Mouse (Mus musculus): ENCODE results near the gene Primpol. TPM values are rescaled to one million over a fixed set of nuclear protein-coding genes. Genes with fewer than 3 reads are reported as not detected.

Primpol gene
- polyA plus RNA-seq, 1 experiment, result 2.8 TPM

- no peak for DNase-seq
- no peaks in the 10 kb centered on the region for H3K27me3 ChIP-seq (ENCODE audit: control insufficient read depth, insufficient read depth, low read length)
- WGBS, result 80% methylated on average over 19 of the region's 19 CpGs
- no peak overlapping the region for H3K4me3 ChIP-seq (replicated peaks; ENCODE audit: insufficient read depth, low read depth, low read length)
- TF ChIP-seq CTCF (IDR thresholded peaks at IDR 0.05; ENCODE audit: borderline replicate concordance, insufficient read depth, low read depth, low read length) (no peak), POLR2A (IDR thresholded peaks at IDR 0.05; ENCODE audit: borderline replicate concordance, insufficient read depth, low read length) (no peak)
- H3K27ac ChIP-seq (ENCODE audit: insufficient read depth, low read length), result no peak overlapping the region
- H3K4me1 ChIP-seq (ENCODE audit: control insufficient read depth, insufficient read depth, low read length), result no peaks in the 10 kb centered on the region
Observed at GRCm38 (mm10) chr8:46569659-46570441, 47.2 kb downstream of the Primpol start.

GRCm38 (mm10) chr8:46568942-46569341 is 48.1 kb downstream of the Primpol start:
- H3K27me3 ChIP-seq (ENCODE audit: control insufficient read depth, insufficient read depth, low read length), result no peaks in the 10 kb centered on the region
- WGBS, result 77% methylated on average over 2 of the region's 2 CpGs
- no peak overlapping the region for H3K4me3 ChIP-seq (replicated peaks; ENCODE audit: insufficient read depth, low read depth, low read length)
- no peaks in the 10 kb centered on the region for H3K4me1 ChIP-seq (ENCODE audit: control insufficient read depth, insufficient read depth, low read length)
- DNase-seq, result no peak
- TF ChIP-seq CTCF (IDR thresholded peaks at IDR 0.05; ENCODE audit: borderline replicate concordance, insufficient read depth, low read depth, low read length), result peak; percentile 5; the same call in 1 of the 2 replicates
- no peak for TF ChIP-seq POLR2A (IDR thresholded peaks at IDR 0.05; ENCODE audit: borderline replicate concordance, insufficient read depth, low read length)
- H3K27ac ChIP-seq (ENCODE audit: insufficient read depth, low read length), result no peak overlapping the region

- DNase-seq, result no peak
- WGBS, result 92% methylated on average over 8 of the region's 8 CpGs
- no peak overlapping the region for H3K27ac ChIP-seq (ENCODE audit: insufficient read depth, low read length)
- H3K27me3 ChIP-seq (ENCODE audit: control insufficient read depth, insufficient read depth, low read length), result no peaks in the 10 kb centered on the region
- H3K4me3 ChIP-seq (replicated peaks; ENCODE audit: insufficient read depth, low read depth, low read length), result no peak overlapping the region
- no peaks in the 10 kb centered on the region for H3K4me1 ChIP-seq (ENCODE audit: control insufficient read depth, insufficient read depth, low read length)
- no peak for TF ChIP-seq CTCF (IDR thresholded peaks at IDR 0.05; ENCODE audit: borderline replicate concordance, insufficient read depth, low read depth, low read length)
Observed at GRCm38 (mm10) chr8:46567946-46568345, 49.1 kb downstream of the Primpol start.

- WGBS, result 45% methylated on average over 7 of the region's 7 CpGs
- no peak overlapping the region for H3K27ac ChIP-seq (ENCODE audit: insufficient read depth, low read length)
- TF ChIP-seq POLR2A (IDR thresholded peaks at IDR 0.05; ENCODE audit: borderline replicate concordance, insufficient read depth, low read length) (no peak), CTCF (IDR thresholded peaks at IDR 0.05; ENCODE audit: borderline replicate concordance, insufficient read depth, low read depth, low read length) (no peak)
- no peaks in the 10 kb centered on the region for H3K27me3 ChIP-seq (ENCODE audit: control insufficient read depth, insufficient read depth, low read length)
- H3K4me1 ChIP-seq (ENCODE audit: control insufficient read depth, insufficient read depth, low read length), result no peaks in the 10 kb centered on the region
- H3K4me3 ChIP-seq (replicated peaks; ENCODE audit: insufficient read depth, low read depth, low read length), result no peak overlapping the region
- no peak for DNase-seq
Observed at GRCm38 (mm10) chr8:46566914-46567529, 50.0 kb downstream of the Primpol start.

GRCm38 (mm10) chr8:46562333-46562732 is 54.7 kb downstream of the Primpol start:
- H3K4me1 ChIP-seq (ENCODE audit: control insufficient read depth, insufficient read depth, low read length), result no peaks in the 10 kb centered on the region; the same call in 1 of the 2 replicates
- no peaks in the 10 kb centered on the region for H3K27me3 ChIP-seq (ENCODE audit: control insufficient read depth, insufficient read depth, low read length)
- no peak overlapping the region for H3K27ac ChIP-seq (ENCODE audit: insufficient read depth, low read length)
- DNase-seq, result no peak
- no peak overlapping the region for H3K4me3 ChIP-seq (replicated peaks; ENCODE audit: insufficient read depth, low read depth, low read length)
- WGBS, result 87% methylated on average over 16 of the region's 16 CpGs
- TF ChIP-seq CTCF (IDR thresholded peaks at IDR 0.05; ENCODE audit: borderline replicate concordance, insufficient read depth, low read depth, low read length) (no peak), POLR2A (IDR thresholded peaks at IDR 0.05; ENCODE audit: borderline replicate concordance, insufficient read depth, low read length) (no peak)

GRCm38 (mm10) chr8:46559428-46559827 is 57.6 kb downstream of the Primpol start:
- WGBS, result 67% methylated on average over 6 of the region's 6 CpGs
- DNase-seq, result no peak
- H3K4me3 ChIP-seq (replicated peaks; ENCODE audit: insufficient read depth, low read depth, low read length), result no peak overlapping the region
- H3K27me3 ChIP-seq (ENCODE audit: control insufficient read depth, insufficient read depth, low read length), result no peaks in the 10 kb centered on the region
- no peak overlapping the region for H3K27ac ChIP-seq (ENCODE audit: insufficient read depth, low read length)
- no peaks in the 10 kb centered on the region; the same call in 1 of the 2 replicates for H3K4me1 ChIP-seq (ENCODE audit: control insufficient read depth, insufficient read depth, low read length)
- TF ChIP-seq POLR2A (IDR thresholded peaks at IDR 0.05; ENCODE audit: borderline replicate concordance, insufficient read depth, low read length) (no peak), CTCF (IDR thresholded peaks at IDR 0.05; ENCODE audit: borderline replicate concordance, insufficient read depth, low read depth, low read length) (peak; percentile 31; the same call in 1 of the 2 replicates)

GRCm38 (mm10) chr8:46552441-46552765 is 64.6 kb downstream of the Primpol start:
- Histone ChIP-seq H3K4me1 (ENCODE audit: control insufficient read depth, insufficient read depth, low read length) (no peaks in the 10 kb centered on the region; the same call in 1 of the 2 replicates), H3K27me3 (ENCODE audit: control insufficient read depth, insufficient read depth, low read length) (no peaks in the 10 kb centered on the region), H3K27ac (ENCODE audit: insufficient read depth, low read length) (no peak overlapping the region), H3K4me3 (replicated peaks; ENCODE audit: insufficient read depth, low read depth, low read length) (peak overlapping the region; percentile 78)
- DNase-seq, result peak; percentile 42 to 47
- 2% methylated on average over 10 of the region's 10 CpGs for WGBS
- TF ChIP-seq CTCF (IDR thresholded peaks at IDR 0.05; ENCODE audit: borderline replicate concordance, insufficient read depth, low read depth, low read length) (no peak), POLR2A (IDR thresholded peaks at IDR 0.05; ENCODE audit: borderline replicate concordance, insufficient read depth, low read length) (no peak)

Measured in cerebellum, adult 2 months (tissue).